Comparison of ENCODE assay signal across 17 mouse cellular contexts in genomic region chr14:34268046-34268445, GRCm38 (mm10). TPM values are rescaled to one million over a fixed set of nuclear protein-coding genes. Genes with fewer than 3 reads are reported as not detected.
DNase-seq lines count a peak whose midpoint lies in the region; ATAC-seq and TF ChIP-seq lines count a peak whose summit lies in the region.
"Had no signal": no experiment of that assay in that cellular context is flagged by ENCODE, and none has a peak within 500 bp of the region (broad histone marks: within the 10 kb centered on the region; RNA-seq: fewer than 3 reads in every experiment).

No protein-coding gene starts in this region.

- no peaks in the 10 kb centered on the region for H3K9me3 ChIP-seq in kidney, embryonic 16.5 days (ENCODE audit: low read length)
- no peaks in the 10 kb centered on the region for H3K9me3 ChIP-seq in liver, postnatal 0 days (ENCODE audit: low read length)
- H3K9me3 ChIP-seq: intestine, embryonic 15.5 days; lung, embryonic 15.5 days; megakaryocyte, embryonic 14.5 days had no signal

- no peaks in the 10 kb centered on the region for H3K4me1 ChIP-seq in kidney, embryonic 16.5 days (ENCODE audit: insufficient read depth, low read length)
- H3K4me1 ChIP-seq in liver, postnatal 0 days (ENCODE audit: insufficient read depth) = 0 out of 2 replicates have a peak, but pooled peaks cover 5% of the 10 kb centered on the region
- H3K4me1 ChIP-seq: intestine, embryonic 15.5 days; lung, embryonic 15.5 days; megakaryocyte, embryonic 14.5 days had no signal

- no peak overlapping the region for H3K9ac ChIP-seq in kidney, embryonic 16.5 days (replicated peaks; ENCODE audit: low read length)
- 0 out of 2 replicates have a peak overlapping the region, but pooled peaks have one; percentile 18 for H3K9ac ChIP-seq in liver, postnatal 0 days (replicated peaks)
- H3K9ac ChIP-seq: hindbrain, embryonic 14.5 days; intestine, embryonic 15.5 days; lung, embryonic 15.5 days had no signal

- TF ChIP-seq CTCF in liver, postnatal 0 days (IDR thresholded peaks at IDR 0.05; ENCODE audit: low read depth) = no peak

- 31% methylated on average over 9 of the region's 9 CpGs for WGBS in kidney, embryonic 16.5 days
- 56% methylated on average over 9 of the region's 9 CpGs for WGBS in liver, postnatal 0 days (ENCODE audit: insufficient replicate concordance)

- ATAC-seq in kidney, embryonic 16.5 days (ENCODE audit: low FRiP score, low TSS enrichment) = no peak
- peak; percentile 44 for ATAC-seq in liver, postnatal 0 days
- ATAC-seq: intestine, embryonic 15.5 days; midbrain, embryonic 16.5 days had no signal

- peak overlapping the region; percentile 35; the same call in 1 of the 2 replicates for H3K27ac ChIP-seq in kidney, embryonic 16.5 days (ENCODE audit: low read length)
- peak overlapping the region; percentile 76 for H3K27ac ChIP-seq in liver, postnatal 0 days (ENCODE audit: low read depth)
- H3K27ac ChIP-seq: heart, adult 2 months; hindbrain, embryonic 14.5 days; intestine, embryonic 15.5 days; lung, embryonic 15.5 days had no signal

- H3K27me3 ChIP-seq in kidney, embryonic 16.5 days (ENCODE audit: insufficient read depth, low read length) = no peaks in the 10 kb centered on the region
- H3K27me3 ChIP-seq in liver, postnatal 0 days (ENCODE audit: insufficient read depth, low read length) = no peaks in the 10 kb centered on the region
- H3K27me3 ChIP-seq: intestine, embryonic 15.5 days; lung, embryonic 15.5 days; megakaryocyte, embryonic 14.5 days had no signal

- H3K4me3 ChIP-seq in kidney, embryonic 16.5 days (ENCODE audit: low read length) = no peak overlapping the region
- H3K4me3 ChIP-seq in liver, postnatal 0 days (ENCODE audit: low read depth, low read length) = no peak overlapping the region
- H3K4me3 ChIP-seq: heart, adult 2 months; intestine, embryonic 15.5 days; lung, embryonic 15.5 days; megakaryocyte, embryonic 14.5 days had no signal

- no peak overlapping the region for H3K4me2 ChIP-seq in kidney, embryonic 16.5 days (replicated peaks; ENCODE audit: low read depth, low read length)
- H3K4me2 ChIP-seq in liver, postnatal 0 days (ENCODE audit: low read depth, low read length) = no peak overlapping the region; the same call in 1 of the 2 replicates
- H3K4me2 ChIP-seq: hindbrain, embryonic 14.5 days; intestine, embryonic 15.5 days; lung, embryonic 15.5 days had no signal

- no peak for DNase-seq in kidney, adult 9 months
- DNase-seq in adrenal gland, postnatal 14 days = peak; percentile 19
- peak; percentile 6 to 15 for DNase-seq in kidney, postnatal 4 days
- DNase-seq in liver, postnatal 0 days = no peak
- no peak for DNase-seq in right cerebral cortex, adult 18-20 months
- DNase-seq in heart, adult 8-10 months (ENCODE audit: low spot score) = no peak
- DNase-seq: cerebellum, adult 8-10 months; gastrocnemius, postnatal 14 days; heart, adult 2 months; thymus, adult 2 months had no signal

- no peaks in the 10 kb centered on the region for H3K36me3 ChIP-seq in kidney, embryonic 16.5 days (ENCODE audit: insufficient read depth, low read length)
- H3K36me3 ChIP-seq in liver, postnatal 0 days (replicated peaks; ENCODE audit: insufficient read depth, low read length) = 0 out of 2 replicates have a peak, but pooled peaks cover 2% of the 10 kb centered on the region
- H3K36me3 ChIP-seq: intestine, embryonic 15.5 days; lung, embryonic 15.5 days had no signal

- TF ChIP-seq EP300 in liver, postnatal 0 days (IDR thresholded peaks at IDR 0.05; ENCODE audit: low read depth) = no peak

RNA-seq across cellular contexts. Expression of gene Shld2, which starts 42.2 kb away (rescaled TPM):
- 9.9 and 10.0 TPM in 2 replicates for polyA plus RNA-seq in kidney, embryonic 16.5 days (2015; fragmentation: Nextera tagmentation; extraction: Ambion mirVana)
- total RNA-seq in adrenal gland, postnatal 14 days (2021) = 12.2 and 13.0 TPM in 2 replicates
- 10.7 and 13.6 TPM in 2 replicates for polyA plus RNA-seq in liver, postnatal 0 days (2015; fragmentation: Nextera tagmentation; extraction: Ambion mirVana)
- 1 to 10 TPM; 6.3 to 8.8 (median 7.6) TPM for total RNA-seq in heart, adult 8-10 months (2022)

RNA-seq across cellular contexts. Expression of gene Glud1, which starts 42.5 kb away (rescaled TPM):
- 114 and 116 TPM in 2 replicates for polyA plus RNA-seq in kidney, embryonic 16.5 days (2015; fragmentation: Nextera tagmentation; extraction: Ambion mirVana)
- total RNA-seq in adrenal gland, postnatal 14 days (2021) = 217 and 322 TPM in 2 replicates
- 159 and 163 TPM in 2 replicates for polyA plus RNA-seq in liver, postnatal 0 days (2015; fragmentation: Nextera tagmentation; extraction: Ambion mirVana)
- 100 to 1,000 TPM; 137 to 163 (median 150) TPM for total RNA-seq in heart, adult 8-10 months (2022)

RNA-seq across cellular contexts. Expression of gene Syt15, which starts 48.7 kb away (rescaled TPM):
- polyA plus RNA-seq in kidney, embryonic 16.5 days (2015; fragmentation: Nextera tagmentation; extraction: Ambion mirVana) = 0.92 and 1.1 TPM in 2 replicates
- total RNA-seq in adrenal gland, postnatal 14 days (2021) = 0.44 and 1.5 TPM in 2 replicates
- polyA plus RNA-seq in liver, postnatal 0 days (2015; fragmentation: Nextera tagmentation; extraction: Ambion mirVana) = 0.07 and 0.11 TPM in 2 replicates
- total RNA-seq in heart, adult 8-10 months (2022) = under 1 TPM; 0.47 to 0.66 (median 0.53) TPM
- total RNA-seq: ES-E14 had no signal

Comparison
In these comparisons a context has a peak if more than half of its experiments do, and no peak if none do; other contexts are left out.
1. DNase-seq: peak in adrenal gland, postnatal 14 days (single experiment) and kidney, postnatal 4 days (2 of 2); none in kidney, adult 9 months (single experiment), liver, postnatal 0 days (single experiment), right cerebral cortex, adult 18-20 months (single experiment) and heart, adult 8-10 months (single experiment).